Mouse (Mus musculus) thymus, adult 18-20 months (tissue): Measurements from ENCODE around the gene Mafg.

Experiments
- DNase-seq, 2 experiments: peaks; one replicate each; pipeline ENCODE4 v3.0.0; 2022; ENCODE audit warnings: mixed read lengths in 2 of 2

Mafg gene

GRCm38 (mm10) chr11:120618619-120619535, 14.5 kb downstream of the Mafg start:
- DNase-seq, result peak in 1 of 2 experiments; percentile 29

DNA sequence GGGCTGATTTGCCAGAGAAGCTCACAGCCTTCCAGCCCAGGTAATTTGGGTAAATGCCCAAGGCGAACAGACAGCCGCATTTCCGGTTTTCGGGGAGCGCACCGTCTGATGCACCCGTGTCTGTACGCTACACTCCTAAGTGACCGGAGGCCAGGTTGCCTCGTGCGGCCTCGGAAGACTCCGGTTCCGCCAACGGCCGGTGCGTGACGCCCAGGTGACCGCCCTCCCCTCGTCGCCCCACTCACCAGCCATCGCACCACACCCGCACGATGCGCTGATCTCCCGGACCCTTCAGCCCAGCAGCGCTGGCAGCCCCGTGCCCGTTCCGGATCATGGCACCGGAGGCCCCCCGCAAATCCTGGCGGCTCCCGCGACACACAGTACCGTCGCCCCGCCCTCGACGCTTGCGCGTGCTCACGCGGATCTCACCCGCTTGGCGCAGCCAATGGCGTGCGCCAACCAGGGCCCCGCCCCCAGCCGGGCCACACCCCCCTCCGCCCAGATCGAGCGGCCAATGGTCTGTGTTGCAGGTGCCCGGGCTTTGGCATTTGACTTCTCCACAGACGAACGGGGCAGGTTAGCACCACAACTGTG, 15.8 kb downstream of the Mafg start, which contains the start of gene Pcyt2:
TSS of gene Pcyt2 (minus strand) at position 418 of the 594 bp plus-strand sequence.
- peak; percentile 87 to 89 for DNase-seq

DNA sequence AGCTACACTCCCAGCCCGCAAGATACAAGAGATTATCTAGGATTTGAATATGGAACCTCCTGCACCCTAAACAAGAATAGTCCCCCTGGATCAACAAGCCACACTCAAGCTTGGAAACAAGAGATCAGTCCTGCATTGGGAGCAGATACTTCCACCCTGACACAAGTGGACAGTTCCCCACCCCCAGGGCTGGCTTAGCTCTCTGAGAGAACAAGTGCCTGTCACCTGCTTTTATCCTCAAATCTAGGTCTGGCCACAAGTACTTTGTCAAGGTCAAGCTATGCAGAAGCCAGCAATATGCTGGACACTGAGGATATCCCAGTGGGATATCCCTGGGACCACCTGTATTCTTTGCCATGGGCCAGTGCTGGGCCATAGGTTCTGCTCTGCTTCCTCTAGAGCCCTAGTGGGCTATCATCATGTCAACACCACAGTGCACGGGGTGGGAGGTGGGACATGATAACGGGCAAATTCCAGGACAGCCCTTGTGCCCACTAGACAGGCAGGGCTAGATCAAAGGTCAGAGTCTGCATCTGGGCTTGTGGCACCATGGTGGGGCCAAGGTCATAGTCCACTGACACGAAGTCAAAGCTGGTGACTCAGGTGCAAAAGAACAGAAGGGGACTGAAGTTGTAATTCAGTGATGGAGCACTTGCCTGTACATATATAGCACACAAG, 16.6 kb downstream of the Mafg start:
- DNase-seq, result no peak

GRCm38 (mm10) chr11:120615606-120616203, 17.7 kb downstream of the Mafg start:
- DNase-seq, result no peak

DNA sequence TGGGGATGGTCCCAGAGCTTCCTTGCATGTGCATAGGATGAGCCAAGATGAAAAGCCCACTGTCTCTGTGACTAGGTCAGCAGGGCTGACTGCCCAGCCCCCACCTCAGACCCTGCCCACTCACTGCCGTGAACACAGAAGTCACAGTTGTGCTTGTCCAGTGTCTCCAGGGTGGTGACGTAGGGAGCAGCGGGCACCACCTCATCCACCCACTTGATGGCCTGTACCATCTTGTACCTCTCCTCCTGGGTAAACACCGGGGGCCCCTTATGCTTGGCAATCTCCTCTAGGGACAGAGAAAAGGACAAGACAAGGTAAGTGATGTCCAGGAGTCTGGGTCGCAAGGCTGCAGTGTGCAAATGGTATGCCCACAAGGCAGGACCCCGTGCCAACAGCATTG, 18.2 kb downstream of the Mafg start:
- no peak for DNase-seq

DNA sequence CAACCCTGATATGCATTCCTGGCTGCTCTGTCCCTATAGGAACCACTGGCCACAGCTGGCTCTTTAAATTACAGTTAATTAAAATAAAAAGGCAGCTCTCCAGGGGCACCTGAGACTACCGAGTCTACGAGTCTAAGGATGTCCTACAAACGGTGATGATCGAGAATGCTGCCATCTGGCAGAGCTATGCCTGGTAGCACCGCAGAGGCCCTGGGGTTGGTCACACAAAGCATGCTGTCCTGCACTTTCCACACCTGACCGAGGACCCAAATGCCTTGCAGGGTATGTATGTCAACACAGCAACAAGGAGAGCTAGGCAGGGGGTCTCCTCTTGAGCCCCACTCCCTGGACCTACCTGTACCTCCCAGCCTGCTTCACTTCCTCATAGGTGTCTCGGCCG, 19.4 kb downstream of the Mafg start:
- no peak for DNase-seq

DNA sequence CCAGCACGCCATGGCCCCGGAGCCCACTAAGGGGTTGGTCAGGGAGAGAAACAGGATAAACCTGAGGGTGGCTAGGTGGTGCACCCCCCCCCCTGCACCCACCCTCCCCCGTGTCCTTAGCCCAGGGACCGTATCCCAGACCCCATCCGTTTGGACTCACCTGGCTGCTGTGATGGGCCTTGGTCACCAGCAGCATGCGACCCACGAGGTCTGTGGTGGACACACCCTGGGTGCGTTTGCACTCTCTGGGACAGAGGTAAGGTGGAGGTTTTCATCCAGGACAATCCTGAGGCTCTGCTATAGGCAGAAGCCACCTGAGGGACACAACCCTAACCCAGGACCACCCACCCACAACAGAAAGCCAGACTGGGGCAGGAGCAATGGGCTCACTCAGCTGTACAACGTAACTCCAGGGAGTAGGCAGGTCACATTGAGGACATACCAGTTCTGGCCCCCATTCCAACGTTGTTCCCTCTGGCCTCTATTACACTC, 19.9 kb downstream of the Mafg start:
- DNase-seq, result no peak

GRCm38 (mm10) chr11:120612763-120613162, 20.6 kb downstream of the Mafg start:
- peak in 1 of 2 experiments; percentile 51 for DNase-seq

- DNase-seq, result no peak
Measured at GRCm38 (mm10) chr11:120610477-120611046, 22.8 kb downstream of the Mafg start.

- DNase-seq, result no peak
Measured at GRCm38 (mm10) chr11:120609250-120609649, 24.1 kb downstream of the Mafg start.

- no peak for DNase-seq
Measured at GRCm38 (mm10) chr11:120608241-120609034, 25.0 kb downstream of the Mafg start, which contains the start of gene Npb. Gene Npb (plus strand): TSS chr11:120608477.

DNA sequence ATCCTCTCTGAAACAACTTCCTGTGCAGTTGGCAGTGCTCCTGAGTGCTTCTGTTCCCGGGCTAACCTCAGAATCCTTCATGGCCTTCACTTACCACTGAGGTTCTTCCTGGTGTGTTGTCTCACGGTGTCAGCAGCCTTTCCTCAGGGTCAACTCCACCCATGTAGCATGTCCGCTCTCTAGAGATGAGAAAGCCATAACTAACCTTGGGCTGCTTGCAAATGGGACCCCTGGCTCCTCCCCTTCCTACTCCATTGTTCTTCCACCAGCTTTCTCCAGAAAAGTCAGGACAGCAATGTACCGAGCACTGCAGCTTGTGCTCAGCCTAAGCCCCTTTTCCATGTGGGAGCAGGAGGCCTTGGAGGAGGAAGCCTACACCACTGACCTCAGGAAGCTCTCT, 26.6 kb downstream of the Mafg start:
- DNase-seq, result no peak

GRCm38 (mm10) chr11:120605667-120606066, 27.7 kb downstream of the Mafg start:
- no peak for DNase-seq

GRCm38 (mm10) chr11:120603545-120603944, 29.9 kb downstream of the Mafg start:
- no peak for DNase-seq

GRCm38 (mm10) chr11:120600716-120601115, 32.7 kb downstream of the Mafg start:
- no peak for DNase-seq

GRCm38 (mm10) chr11:120598990-120599549, 34.3 kb downstream of the Mafg start:
- no peak for DNase-seq

GRCm38 (mm10) chr11:120598283-120598989, 35.0 kb downstream of the Mafg start, which contains the start of the genes Alyref and Anapc11:
Gene Alyref (minus strand): TSS chr11:120598365.
Gene Anapc11 (plus strand): TSS chr11:120598421.
- DNase-seq, result peak; percentile 88 to 89

DNA sequence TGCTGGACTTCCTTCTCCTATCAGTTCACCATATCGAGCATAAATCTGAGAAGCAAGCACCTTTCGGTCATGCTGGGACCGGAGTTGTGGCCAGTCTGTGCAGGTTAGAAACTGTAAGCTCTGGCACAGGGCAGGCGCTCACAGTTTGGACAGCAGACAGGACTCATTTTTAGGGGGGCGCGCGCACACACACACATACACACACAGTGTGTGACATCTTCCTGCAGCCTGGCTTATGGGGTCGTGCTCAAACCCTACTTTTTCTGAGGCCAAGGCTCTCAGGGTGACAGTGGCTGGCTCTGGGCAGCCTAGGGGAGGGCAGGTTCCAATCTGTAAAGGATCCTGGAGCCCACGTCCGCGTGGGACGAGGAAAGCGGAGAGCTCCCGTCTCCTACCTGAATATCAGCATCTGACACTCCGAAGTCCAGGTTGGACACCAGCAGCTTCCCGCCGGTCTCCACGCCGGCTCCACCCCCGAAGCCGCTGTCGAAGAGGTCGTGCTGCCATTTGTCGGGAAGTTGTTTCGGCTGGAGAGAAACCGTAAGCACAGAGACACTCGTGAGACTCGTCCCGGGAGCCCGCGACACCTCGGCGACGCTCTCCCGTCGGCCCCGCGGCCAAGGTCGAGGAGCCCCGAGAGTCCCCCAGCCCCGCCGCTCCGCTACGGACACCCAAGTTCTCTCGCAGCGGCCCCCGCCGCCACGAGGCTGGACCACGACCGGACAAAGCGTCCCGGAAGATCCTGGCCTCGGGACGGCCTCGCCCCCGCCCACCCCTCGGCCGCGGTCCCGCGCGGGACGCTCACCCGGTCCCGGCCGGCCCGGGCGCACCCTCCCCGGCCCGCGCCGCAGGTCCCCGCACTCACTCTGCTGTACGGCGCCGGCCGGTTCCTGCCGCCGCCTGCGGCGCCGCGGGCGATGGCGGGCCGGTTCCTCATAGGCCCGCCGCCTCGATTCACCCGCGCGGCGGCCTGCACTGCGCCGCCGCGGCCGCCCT, 35.9 kb downstream of the Mafg start:
- DNase-seq, result no peak

DNA sequence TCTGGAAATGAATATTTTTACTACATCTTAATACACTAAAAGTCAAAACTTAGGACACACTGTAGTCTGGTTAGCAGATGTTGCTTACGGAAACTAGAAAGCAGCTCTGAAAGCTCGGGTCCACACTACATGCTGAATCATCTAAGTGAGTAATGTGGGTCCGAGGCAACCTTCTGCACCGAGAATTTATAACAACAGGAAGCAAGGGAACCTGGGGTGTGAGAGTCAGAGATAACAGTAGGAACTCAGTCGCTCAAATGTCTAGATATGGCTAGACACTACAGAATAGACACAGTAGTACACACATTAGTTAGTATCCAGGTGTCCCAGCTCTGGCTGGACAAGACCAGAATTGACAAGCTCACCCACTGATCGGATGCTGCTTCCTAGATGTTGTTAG, 44.9 kb downstream of the Mafg start:
- no peak for DNase-seq
